Mouse (Mus musculus): ENCODE data around the gene Tnip2. TPM values are rescaled to one million over a fixed set of nuclear protein-coding genes. Genes with fewer than 3 reads are reported as not detected.

Tnip2 gene
- total and polyA plus RNA-seq, 3 experiments, result 16.0 to 26.8 (median 23.4) TPM

DNA sequence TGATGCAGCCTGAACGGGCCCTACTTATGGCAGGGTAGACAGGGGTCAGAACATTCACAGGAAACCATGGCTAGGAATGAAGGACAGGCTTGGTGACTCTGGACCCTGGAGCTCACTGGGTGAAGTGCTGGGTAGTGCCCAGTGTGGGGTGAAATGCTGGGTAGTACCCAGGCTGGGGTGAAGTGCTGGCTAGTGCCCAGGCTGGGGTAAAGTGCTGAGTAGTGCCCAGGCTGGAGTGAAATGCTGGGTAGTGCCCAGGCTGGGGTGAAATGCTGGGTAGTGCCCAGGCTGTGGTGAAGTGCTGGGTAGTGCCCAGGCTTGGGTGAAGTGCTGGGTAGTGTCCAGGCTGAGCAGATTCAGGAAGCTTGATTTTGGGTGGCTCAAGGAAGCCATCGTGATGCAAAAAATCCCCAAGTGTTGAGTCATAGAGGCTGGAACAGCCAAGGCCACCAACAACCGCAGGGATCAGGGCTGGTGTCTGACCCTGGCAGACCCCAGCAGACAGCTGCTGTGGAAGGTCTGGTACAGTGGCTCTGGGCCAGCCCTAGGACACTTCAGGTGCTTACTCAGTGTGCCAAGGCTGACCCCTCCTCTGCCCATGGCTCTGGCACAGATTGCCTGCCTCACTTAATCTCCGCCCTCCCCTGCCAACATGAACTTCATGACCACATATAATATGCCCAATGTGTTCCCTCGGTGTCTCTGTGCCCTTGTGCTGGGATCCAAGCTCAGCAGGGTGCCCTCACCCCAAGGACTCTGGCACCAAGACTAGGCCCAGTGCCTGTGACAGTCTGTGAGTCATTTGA lies 21.2 kb upstream of the Tnip2 start:
- in situ Hi-C loops (cut with MboI; ENCODE audit: low pct_ligation_motif_present, low pct_unique_long_range_greater_than_20kb, low sequenced_read_pairs) (loop anchor here (25.0 kb wide), 1 partner anchor 502 kb away; the partner anchor contains the start of gene Hgfac), dilution Hi-C loops (cut with MboI; ENCODE audit: extremely low pct_ligation_motif_present, extremely low pct_unique_long_range_greater_than_20kb, low sequenced_read_pairs) (no loop called here)
- no peak overlapping the region for H3K9ac ChIP-seq (ENCODE audit: insufficient read depth, low read depth)
- no peak for DNase-seq (ENCODE audit: extremely low read depth)
- peaks cover 0 to 24% of the 10 kb centered on the region in 2 experiments for H3K36me3 ChIP-seq (replicated peaks in 1 of 2; ENCODE audit: control insufficient read depth in 1 of 2, insufficient read depth in 1 of 2, low read length in 1 of 2)
- TF ChIP-seq MXI1 (IDR thresholded peaks at IDR 0.05; ENCODE audit: low read depth, low read length), result no peak
- no peak for TF ChIP-seq PAX5 (IDR thresholded peaks at IDR 0.05; ENCODE audit: low read length)
- TF ChIP-seq GABPA (IDR thresholded peaks at IDR 0.05; ENCODE audit: insufficient replicate concordance, low read depth, low read length), result no peak
- no peak for TF ChIP-seq ZC3H11A (IDR thresholded peaks at IDR 0.05; ENCODE audit: low read depth, low read length)
- TF ChIP-seq USF1 (IDR thresholded peaks at IDR 0.05; ENCODE audit: low read depth, low read length), result no peak
- no peak for TF ChIP-seq UBTF (IDR thresholded peaks at IDR 0.05; ENCODE audit: low read depth, low read length)
- no peak for TF ChIP-seq POLR2A (IDR thresholded peaks at IDR 0.05; ENCODE audit: low read depth, low read length)
- TF ChIP-seq POLR2AphosphoS2 (IDR thresholded peaks at IDR 0.05; ENCODE audit: low read depth, low read length), result no peak
- TF ChIP-seq RCOR1 (conservative IDR thresholded peaks at IDR 0.05; ENCODE audit: low read depth, low read length), result no peak
- no peak for TF ChIP-seq MAFK (IDR thresholded peaks at IDR 0.05; ENCODE audit: insufficient replicate concordance, low read length)
- no peak for TF ChIP-seq BHLHE40 (IDR thresholded peaks at IDR 0.05; ENCODE audit: low read depth, low read length)
- no peak for TF ChIP-seq NRF1 (IDR thresholded peaks at IDR 0.05; ENCODE audit: low read depth, low read length)
- no peak for TF ChIP-seq IRF4 (IDR thresholded peaks at IDR 0.05; ENCODE audit: low read depth, low read length)
- TF ChIP-seq ZMIZ1 (IDR thresholded peaks at IDR 0.05; ENCODE audit: low read depth, low read length), result no peak
- no peaks in the 10 kb centered on the region for H3K79me2 ChIP-seq (replicated peaks; ENCODE audit: control insufficient read depth, extremely low read depth, insufficient read depth, poor library complexity, severe bottlenecking)
- H3K27me3 ChIP-seq (replicated peaks), result no peaks in the 10 kb centered on the region
- H3K4me1 ChIP-seq (ENCODE audit: control insufficient read depth in 1 of 2, insufficient read depth in 2 of 2), result peaks cover 24 to 59% of the 10 kb centered on the region in 2 experiments
- no peak overlapping the region for H3K4me3 ChIP-seq (replicated peaks in 1 of 3; ENCODE audit: low read depth in 2 of 3, low read length in 2 of 3, poor library complexity in 1 of 3)
- no peak overlapping the region for H3K27ac ChIP-seq (ENCODE audit: insufficient read depth, low read depth)
- no peak overlapping the region for H3K4me2 ChIP-seq (ENCODE audit: insufficient read depth, low read depth, poor library complexity, severe bottlenecking)
- H3K9me3 ChIP-seq (replicated peaks; ENCODE audit: low read length), result no peaks in the 10 kb centered on the region

DNA sequence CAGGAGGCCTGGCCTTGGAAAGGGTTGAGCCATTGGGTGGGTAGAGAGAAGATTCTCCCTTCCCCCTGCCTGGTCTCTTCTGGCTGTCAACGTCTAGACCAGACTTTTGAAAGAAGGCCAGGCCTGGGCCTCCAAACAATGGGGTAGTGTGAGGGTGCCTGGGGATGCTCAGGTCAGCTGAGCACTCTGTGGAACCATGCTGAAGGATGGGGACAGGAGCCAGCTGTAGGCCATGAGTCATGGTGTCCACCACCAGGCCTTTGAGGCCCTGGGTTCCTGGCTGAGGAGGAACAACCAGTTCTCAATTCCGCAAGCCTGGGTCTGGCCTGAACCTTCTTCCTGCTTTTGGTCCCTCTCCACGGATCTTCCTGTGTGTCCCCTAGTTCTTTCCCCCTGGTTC lies 20.0 kb upstream of the Tnip2 start:
- in situ Hi-C loops (cut with MboI; ENCODE audit: low pct_ligation_motif_present, low pct_unique_long_range_greater_than_20kb, low sequenced_read_pairs), result loop anchor here (25.0 kb wide), 1 partner anchor 503 kb away; the partner anchor contains the start of gene Hgfac
- H3K4me2 ChIP-seq (ENCODE audit: insufficient read depth, low read depth, poor library complexity, severe bottlenecking), result no peak overlapping the region
- H3K79me2 ChIP-seq (replicated peaks; ENCODE audit: control insufficient read depth, extremely low read depth, insufficient read depth, poor library complexity, severe bottlenecking), result no peaks in the 10 kb centered on the region
- no peak for DNase-seq (ENCODE audit: extremely low read depth)
- H3K36me3 ChIP-seq (replicated peaks in 1 of 2; ENCODE audit: control insufficient read depth in 1 of 2, insufficient read depth in 1 of 2, low read length in 1 of 2), result peaks cover 0 to 32% of the 10 kb centered on the region in 2 experiments
- H3K9ac ChIP-seq (ENCODE audit: insufficient read depth, low read depth), result no peak overlapping the region
- H3K27ac ChIP-seq (ENCODE audit: insufficient read depth, low read depth), result no peak overlapping the region
- dilution Hi-C loops (cut with MboI; ENCODE audit: extremely low pct_ligation_motif_present, extremely low pct_unique_long_range_greater_than_20kb, low sequenced_read_pairs), result no loop called here
- H3K9me3 ChIP-seq (replicated peaks; ENCODE audit: low read length), result no peaks in the 10 kb centered on the region
- no peak overlapping the region for H3K4me3 ChIP-seq (replicated peaks in 1 of 3; ENCODE audit: low read depth in 2 of 3, low read length in 2 of 3, poor library complexity in 1 of 3)
- H3K27me3 ChIP-seq (replicated peaks), result no peaks in the 10 kb centered on the region
- peaks cover 21 to 57% of the 10 kb centered on the region in 2 experiments for H3K4me1 ChIP-seq (ENCODE audit: control insufficient read depth in 1 of 2, insufficient read depth in 2 of 2)
- TF ChIP-seq USF2 (conservative IDR thresholded peaks at IDR 0.05; ENCODE audit: low read depth, low read length), result no peak
- no peak for TF ChIP-seq ELF1 (IDR thresholded peaks at IDR 0.05; ENCODE audit: low read depth, low read length)
- TF ChIP-seq UBTF (IDR thresholded peaks at IDR 0.05; ENCODE audit: low read depth, low read length), result no peak
- no peak for TF ChIP-seq ZC3H11A (IDR thresholded peaks at IDR 0.05; ENCODE audit: low read depth, low read length)
- TF ChIP-seq MXI1 (IDR thresholded peaks at IDR 0.05; ENCODE audit: low read depth, low read length), result no peak
- no peak for TF ChIP-seq POLR2A (IDR thresholded peaks at IDR 0.05; ENCODE audit: low read depth, low read length)
- no peak for TF ChIP-seq MYC (IDR thresholded peaks at IDR 0.05; ENCODE audit: low read depth, low read length)
- TF ChIP-seq SMC3 (IDR thresholded peaks at IDR 0.05; ENCODE audit: low read depth, low read length), result no peak
- no peak for TF ChIP-seq USF1 (IDR thresholded peaks at IDR 0.05; ENCODE audit: low read depth, low read length)
- TF ChIP-seq GABPA (IDR thresholded peaks at IDR 0.05; ENCODE audit: insufficient replicate concordance, low read depth, low read length), result no peak
- TF ChIP-seq EP300 (IDR thresholded peaks at IDR 0.05; ENCODE audit: low read length), result no peak
- TF ChIP-seq PAX5 (IDR thresholded peaks at IDR 0.05; ENCODE audit: low read length), result no peak
- no peak for TF ChIP-seq CHD2 (IDR thresholded peaks at IDR 0.05; ENCODE audit: low read length)
- TF ChIP-seq ETS1 (conservative IDR thresholded peaks at IDR 0.05; ENCODE audit: low read depth, low read length), result no peak

Data from CH12.LX (cell line).